8 mouse cellular contexts compared by ENCODE assay signal in the genomic region with DNA sequence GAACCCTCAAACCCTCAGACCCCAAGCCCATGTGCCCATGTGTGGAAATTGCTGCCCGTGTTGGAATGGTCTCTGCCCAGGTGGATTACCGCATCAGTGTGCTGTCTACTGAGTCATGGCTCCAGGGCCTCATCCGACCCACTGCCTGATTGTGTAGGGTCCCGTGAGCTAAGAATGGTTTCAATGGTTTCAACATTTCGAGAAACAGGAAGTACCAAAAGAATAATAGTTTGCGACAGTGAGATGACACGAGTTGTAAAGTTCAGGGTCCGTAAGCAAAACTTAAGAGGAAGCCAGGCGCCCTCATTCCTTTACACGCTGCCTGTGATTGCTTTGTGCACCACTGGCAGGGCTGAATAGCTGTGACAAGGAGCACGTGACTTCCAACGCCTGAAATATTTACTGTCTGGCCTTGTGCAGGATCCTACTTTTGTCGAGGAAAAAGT. TPM values are rescaled to one million over a fixed set of nuclear protein-coding genes. Genes with fewer than 3 reads are reported as not detected.
DNase-seq lines count a peak whose midpoint lies in the region; ATAC-seq and TF ChIP-seq lines count a peak whose summit lies in the region.

No protein-coding gene starts in this region.

- no peak for ATAC-seq in midbrain, embryonic 13.5 days
- ATAC-seq in midbrain, embryonic 11.5 days (ENCODE audit: low FRiP score): no peak
- ATAC-seq in intestine, postnatal 0 days: peak; percentile 77
- peak; percentile 85 for ATAC-seq in monocyte, adult 5-6 weeks (replicated peaks; ENCODE audit: insufficient number of reproducible peaks, low FRiP score, low TSS enrichment, poor library complexity, severe bottlenecking)
- no peak for ATAC-seq in erythroid progenitor cell, adult 5-6 weeks (replicated peaks; ENCODE audit: low FRiP score, poor library complexity, severe bottlenecking)

- H3K4me2 ChIP-seq in midbrain, embryonic 13.5 days (replicated peaks): no peak overlapping the region
- H3K4me2 ChIP-seq in midbrain, embryonic 11.5 days: no peak overlapping the region
- H3K4me2 ChIP-seq in intestine, postnatal 0 days (replicated peaks; ENCODE audit: low read depth): peak overlapping the region; percentile 2

- no peak overlapping the region for H3K4me3 ChIP-seq in midbrain, embryonic 13.5 days (replicated peaks)
- no peak overlapping the region for H3K4me3 ChIP-seq in midbrain, embryonic 11.5 days (ENCODE audit: low read depth, low read length)
- no peak overlapping the region for H3K4me3 ChIP-seq in forebrain, embryonic 10.5 days
- no peak overlapping the region for H3K4me3 ChIP-seq in intestine, postnatal 0 days (ENCODE audit: low read depth, low read length)

- no peaks in the 10 kb centered on the region for H3K9me3 ChIP-seq in midbrain, embryonic 13.5 days
- H3K9me3 ChIP-seq in midbrain, embryonic 11.5 days (ENCODE audit: control insufficient read depth, low read length): no peaks in the 10 kb centered on the region
- H3K9me3 ChIP-seq in forebrain, embryonic 10.5 days: no peaks in the 10 kb centered on the region
- H3K9me3 ChIP-seq in intestine, postnatal 0 days (ENCODE audit: control insufficient read depth): no peaks in the 10 kb centered on the region

- no peak for TF ChIP-seq CTCF in intestine, postnatal 0 days (IDR thresholded peaks at IDR 0.05; ENCODE audit: low read depth)

- H3K4me1 ChIP-seq in midbrain, embryonic 13.5 days (replicated peaks): peaks cover 37% of the 10 kb centered on the region
- peaks cover 21% of the 10 kb centered on the region for H3K4me1 ChIP-seq in midbrain, embryonic 11.5 days (ENCODE audit: control insufficient read depth, insufficient read depth, low read length)
- peaks cover 64% of the 10 kb centered on the region for H3K4me1 ChIP-seq in forebrain, embryonic 10.5 days
- H3K4me1 ChIP-seq in intestine, postnatal 0 days (replicated peaks; ENCODE audit: control insufficient read depth, insufficient read depth, low read length): peaks cover 23% of the 10 kb centered on the region

- H3K36me3 ChIP-seq in midbrain, embryonic 13.5 days: no peaks in the 10 kb centered on the region
- no peaks in the 10 kb centered on the region for H3K36me3 ChIP-seq in midbrain, embryonic 11.5 days (ENCODE audit: control insufficient read depth, insufficient read depth, low read length)
- H3K36me3 ChIP-seq in forebrain, embryonic 10.5 days (replicated peaks): no peaks in the 10 kb centered on the region
- H3K36me3 ChIP-seq in intestine, postnatal 0 days (ENCODE audit: control insufficient read depth, insufficient read depth): no peaks in the 10 kb centered on the region

- DNase-seq in midbrain, embryonic 11.5 days (ENCODE audit: low spot score, missing footprints): no peak
- DNase-seq in forebrain, embryonic 10.5 days (ENCODE audit: extremely low spot score, low spot score): no peak
- DNase-seq in spleen, postnatal 10 days (ENCODE audit: low spot score in 2 of 2): no peak
- DNase-seq in left cerebral cortex, postnatal 25 days (ENCODE audit: low spot score in 2 of 2): no peak

- H3K27ac ChIP-seq in midbrain, embryonic 13.5 days: peak overlapping the region; percentile 51
- no peak overlapping the region for H3K27ac ChIP-seq in midbrain, embryonic 11.5 days (ENCODE audit: low read depth, low read length)
- peak overlapping the region; percentile 65 for H3K27ac ChIP-seq in forebrain, embryonic 10.5 days
- peak overlapping the region; percentile 86 for H3K27ac ChIP-seq in intestine, postnatal 0 days (ENCODE audit: low read depth, low read length)

- H3K9ac ChIP-seq in midbrain, embryonic 13.5 days (replicated peaks): no peak overlapping the region
- H3K9ac ChIP-seq in midbrain, embryonic 11.5 days (ENCODE audit: low read length): no peak overlapping the region
- no peak overlapping the region for H3K9ac ChIP-seq in intestine, postnatal 0 days (ENCODE audit: low read depth, low read length)

- peaks cover 63% of the 10 kb centered on the region for H3K27me3 ChIP-seq in midbrain, embryonic 13.5 days
- H3K27me3 ChIP-seq in midbrain, embryonic 11.5 days (ENCODE audit: control insufficient read depth, insufficient read depth, low read length): peaks cover 37% of the 10 kb centered on the region
- H3K27me3 ChIP-seq in forebrain, embryonic 10.5 days (ENCODE audit: poor library complexity, severe bottlenecking): peaks cover 84% of the 10 kb centered on the region
- peaks cover 28% of the 10 kb centered on the region for H3K27me3 ChIP-seq in intestine, postnatal 0 days (replicated peaks; ENCODE audit: control insufficient read depth, insufficient read depth, low read length)

- 41% methylated on average over 13 of the region's 13 CpGs for WGBS in midbrain, embryonic 13.5 days
- WGBS in midbrain, embryonic 11.5 days: 48% methylated on average over 13 of the region's 13 CpGs
- 52% methylated on average over 13 of the region's 13 CpGs for WGBS in forebrain, embryonic 10.5 days
- 11% methylated on average over 13 of the region's 13 CpGs for WGBS in intestine, postnatal 0 days

- intact Hi-C loops in left cerebral cortex, postnatal 25 days (cut with DNase I): loop anchor here (5.0 to 10.0 kb wide), 2 partner anchors 35 to 463 kb away; a partner anchor contains a TSS

RNA-seq across cellular contexts. Expression of a gene that starts 3.5 kb away (rescaled TPM):
- 21.4 and 26.4 TPM in 2 replicates for polyA plus RNA-seq in midbrain, embryonic 13.5 days (2015; fragmentation: Nextera tagmentation; extraction: Ambion mirVana)
- polyA plus RNA-seq in midbrain, embryonic 11.5 days (2014; fragmentation: Nextera tagmentation; extraction: Ambion mirVana): 19.2 and 23.7 TPM in 2 replicates
- 35.1 and 39.1 TPM in 2 replicates for polyA plus RNA-seq in forebrain, embryonic 10.5 days (2016; fragmentation: Nextera tagmentation; extraction: Ambion mirVana)
- polyA plus RNA-seq in intestine, postnatal 0 days (2015; fragmentation: Nextera tagmentation; extraction: Ambion mirVana): 53.2 and 56.8 TPM in 2 replicates
- total RNA-seq in monocyte, adult 5-6 weeks (2017): 83.0 to 148 TPM (median 110 TPM) in 3 replicates
- total RNA-seq in erythroid progenitor cell, adult 5-6 weeks (2015; ENCODE audit: low replicate concordance): 25.6 and 54.1 TPM in 2 replicates
- total RNA-seq in erythroid progenitor cell, adult 5-6 weeks (2017; ENCODE audit: low replicate concordance): 8.7 and 11.9 TPM in 2 replicates
- total RNA-seq in left cerebral cortex, postnatal 25 days (2021): 100 to 1,000 TPM; 556 to 558 TPM

RNA-seq across cellular contexts. Expression of a gene that starts 26.6 kb away (rescaled TPM):
- polyA plus RNA-seq in midbrain, embryonic 13.5 days (2015; fragmentation: Nextera tagmentation; extraction: Ambion mirVana): 0.38 TPM in 1 of 2 replicates, not detected in the other
- 0.25 TPM in 1 of 2 replicates, not detected in the other for polyA plus RNA-seq in midbrain, embryonic 11.5 days (2014; fragmentation: Nextera tagmentation; extraction: Ambion mirVana)
- polyA plus RNA-seq in forebrain, embryonic 10.5 days (2016; fragmentation: Nextera tagmentation; extraction: Ambion mirVana): 0.44 and 0.52 TPM in 2 replicates
- 0.21 and 0.30 TPM in 2 replicates for polyA plus RNA-seq in intestine, postnatal 0 days (2015; fragmentation: Nextera tagmentation; extraction: Ambion mirVana)
- total RNA-seq in monocyte, adult 5-6 weeks (2017): 0.29 to 0.97 TPM (median 0.32 TPM) in 3 replicates
- total RNA-seq in erythroid progenitor cell, adult 5-6 weeks (2015; ENCODE audit: low replicate concordance): not detected in 2 replicates
- total RNA-seq in erythroid progenitor cell, adult 5-6 weeks (2017; ENCODE audit: low replicate concordance): 0.13 TPM in 1 of 2 replicates, not detected in the other
- total RNA-seq in left cerebral cortex, postnatal 25 days (2021): not detected

RNA-seq across cellular contexts. Expression of a gene that starts 40.0 kb away (rescaled TPM):
- 322 and 354 TPM in 2 replicates for polyA plus RNA-seq in midbrain, embryonic 13.5 days (2015; fragmentation: Nextera tagmentation; extraction: Ambion mirVana)
- polyA plus RNA-seq in midbrain, embryonic 11.5 days (2014; fragmentation: Nextera tagmentation; extraction: Ambion mirVana): 926 and 968 TPM in 2 replicates
- polyA plus RNA-seq in forebrain, embryonic 10.5 days (2016; fragmentation: Nextera tagmentation; extraction: Ambion mirVana): 1,773 and 1,865 TPM in 2 replicates
- polyA plus RNA-seq in intestine, postnatal 0 days (2015; fragmentation: Nextera tagmentation; extraction: Ambion mirVana): 119 and 128 TPM in 2 replicates
- 10.2 TPM in 1 of 3 replicates, not detected in the others for total RNA-seq in monocyte, adult 5-6 weeks (2017)
- not detected in 2 replicates for total RNA-seq in erythroid progenitor cell, adult 5-6 weeks (2015; ENCODE audit: low replicate concordance)
- not detected in 2 replicates for total RNA-seq in erythroid progenitor cell, adult 5-6 weeks (2017; ENCODE audit: low replicate concordance)
- total RNA-seq in left cerebral cortex, postnatal 25 days (2021): 10 to 100 TPM; 18.3 to 19.6 TPM

RNA-seq across cellular contexts. Expression of a gene that starts 45.1 kb away (rescaled TPM):
- polyA plus RNA-seq in midbrain, embryonic 13.5 days (2015; fragmentation: Nextera tagmentation; extraction: Ambion mirVana): 0.36 and 0.54 TPM in 2 replicates
- polyA plus RNA-seq in midbrain, embryonic 11.5 days (2014; fragmentation: Nextera tagmentation; extraction: Ambion mirVana): 0.26 and 0.37 TPM in 2 replicates
- 0.12 and 0.77 TPM in 2 replicates for polyA plus RNA-seq in forebrain, embryonic 10.5 days (2016; fragmentation: Nextera tagmentation; extraction: Ambion mirVana)
- 0.24 and 0.26 TPM in 2 replicates for polyA plus RNA-seq in intestine, postnatal 0 days (2015; fragmentation: Nextera tagmentation; extraction: Ambion mirVana)
- total RNA-seq in monocyte, adult 5-6 weeks (2017): 0.29 TPM in 1 of 3 replicates, not detected in the others
- 1.3 TPM in 1 of 2 replicates, not detected in the other for total RNA-seq in erythroid progenitor cell, adult 5-6 weeks (2015; ENCODE audit: low replicate concordance)
- total RNA-seq in erythroid progenitor cell, adult 5-6 weeks (2017; ENCODE audit: low replicate concordance): not detected in 2 replicates
- total RNA-seq in left cerebral cortex, postnatal 25 days (2021): 10 to 100 TPM; 41.6 to 55.1 TPM

RNA-seq across cellular contexts. Expression of a gene that starts 52.2 kb away (rescaled TPM):
- polyA plus RNA-seq in midbrain, embryonic 13.5 days (2015; fragmentation: Nextera tagmentation; extraction: Ambion mirVana): 0.98 and 1.2 TPM in 2 replicates
- polyA plus RNA-seq in midbrain, embryonic 11.5 days (2014; fragmentation: Nextera tagmentation; extraction: Ambion mirVana): 2.0 and 2.1 TPM in 2 replicates
- polyA plus RNA-seq in forebrain, embryonic 10.5 days (2016; fragmentation: Nextera tagmentation; extraction: Ambion mirVana): 0.73 and 0.86 TPM in 2 replicates
- polyA plus RNA-seq in intestine, postnatal 0 days (2015; fragmentation: Nextera tagmentation; extraction: Ambion mirVana): 6.8 and 8.4 TPM in 2 replicates
- total RNA-seq in monocyte, adult 5-6 weeks (2017): 0.78 TPM in 1 of 3 replicates, not detected in the others
- total RNA-seq in erythroid progenitor cell, adult 5-6 weeks (2015; ENCODE audit: low replicate concordance): 1.4 TPM in 1 of 2 replicates, not detected in the other
- 0.08 and 0.51 TPM in 2 replicates for total RNA-seq in erythroid progenitor cell, adult 5-6 weeks (2017; ENCODE audit: low replicate concordance)
- total RNA-seq in left cerebral cortex, postnatal 25 days (2021): 1 to 10 TPM; 2.9 to 3.2 TPM

Comparison
In these comparisons a context has a peak if more than half of its experiments do, and no peak if none do; other contexts are left out.
1. ATAC-seq: peak in intestine, postnatal 0 days (single experiment) and monocyte, adult 5-6 weeks (single experiment); none in midbrain, embryonic 13.5 days (single experiment), midbrain, embryonic 11.5 days (single experiment) and erythroid progenitor cell, adult 5-6 weeks (single experiment).